Mouse (Mus musculus): ENCODE measurements around the gene Aqp12. TPM values are rescaled to one million over a fixed set of nuclear protein-coding genes. Genes with fewer than 3 reads are reported as not detected.
"Not testable (repeated sequence)": the region's sequence is repeated elsewhere in the genome, so short reads cannot be mapped to it uniquely, and the experiment has no call there.

Aqp12 gene
- not detected in 2 replicates for polyA plus RNA-seq (2016; fragmentation: Nextera tagmentation; extraction: Ambion mirVana)

DNA sequence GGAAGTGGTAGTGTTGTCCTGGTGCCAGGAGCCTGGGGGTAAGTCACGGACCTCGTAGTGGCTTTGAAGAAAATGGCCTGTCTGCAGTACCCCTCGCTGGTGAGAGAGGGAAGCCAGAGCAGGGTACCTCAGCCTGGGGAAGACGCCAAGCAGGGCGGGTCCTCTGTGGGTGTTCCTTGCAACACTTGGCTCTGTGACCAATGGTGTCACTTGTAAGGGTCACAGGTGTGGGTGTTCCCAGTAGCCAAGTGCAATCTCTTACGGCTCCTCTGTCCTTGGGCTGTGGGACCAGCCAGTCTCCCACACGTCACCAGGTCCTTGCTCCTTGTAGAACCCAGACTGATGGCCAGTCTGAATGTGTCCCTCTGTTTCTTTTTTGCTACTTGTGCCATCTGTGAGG lies at the start of gene Aqp12:
TSS of gene Aqp12 (plus strand) at position 274 of the 400 bp plus-strand sequence.
- Histone ChIP-seq H3K4me3 (no peak within 1 kb of the TSS), H3K27me3 (ENCODE audit: insufficient read depth, poor library complexity, severe bottlenecking) (peaks cover 12% of the 10 kb centered on the region; the same call in 1 of the 2 replicates), H3K4me1 (peaks cover 9% of the 10 kb centered on the region), H3K27ac (peak within 1 kb of the TSS; percentile 47; the same call in 1 of the 2 replicates), H3K36me3 (no peaks in the 10 kb centered on the region), H3K9me3 (no peaks in the 10 kb centered on the region)
- DNase-seq (ENCODE audit: low spot score) = no peak
- WGBS = 69% methylated on average over 7 of the region's 7 CpGs

DNA sequence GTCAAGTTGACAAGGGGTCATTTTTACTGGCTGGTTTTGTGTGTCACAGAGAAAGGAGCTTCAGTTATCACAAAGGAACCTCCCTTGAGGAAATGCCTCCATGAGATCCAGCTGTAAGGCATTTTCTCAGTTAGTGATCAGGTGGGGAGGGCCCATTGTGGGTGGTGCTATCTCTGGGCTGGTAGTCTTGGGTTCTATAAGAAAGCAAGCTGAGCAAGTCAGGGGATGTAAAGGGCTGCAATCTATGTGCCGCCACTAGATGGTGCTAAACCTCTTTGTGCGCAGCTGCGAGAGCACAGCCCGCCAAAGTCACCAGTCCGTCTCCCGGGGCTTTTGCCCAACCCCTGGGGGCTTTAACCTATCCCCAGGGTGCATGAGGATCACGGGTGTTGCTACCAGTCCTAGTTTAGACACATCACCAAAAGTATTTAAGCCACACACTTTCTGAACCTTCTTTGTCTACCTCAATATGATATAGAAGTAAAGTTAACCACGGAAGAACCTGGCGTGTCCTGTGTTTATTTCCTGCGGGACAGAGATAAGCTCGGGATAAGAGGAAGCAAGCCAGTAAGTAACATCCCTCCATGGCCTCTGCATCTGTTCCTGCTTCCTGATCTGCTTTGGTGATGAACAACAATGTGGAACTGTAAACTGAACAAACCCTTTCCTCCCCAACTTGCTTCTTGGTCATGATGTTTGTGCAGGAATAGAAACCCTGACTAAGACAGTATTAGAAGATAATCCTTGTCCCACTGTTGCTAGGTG lies 49.4 kb upstream of the Aqp12 start:
- not testable (repeated sequence) for DNase-seq (ENCODE audit: low spot score); H3K27ac ChIP-seq; H3K4me1 ChIP-seq; H3K36me3 ChIP-seq; H3K27me3 ChIP-seq (ENCODE audit: insufficient read depth, poor library complexity, severe bottlenecking); H3K9me3 ChIP-seq
- WGBS = 6% methylated on average over 11 of the region's 11 CpGs
- H3K4me3 ChIP-seq = peak overlapping the region; percentile 32; the same call in 1 of the 2 replicates

DNA sequence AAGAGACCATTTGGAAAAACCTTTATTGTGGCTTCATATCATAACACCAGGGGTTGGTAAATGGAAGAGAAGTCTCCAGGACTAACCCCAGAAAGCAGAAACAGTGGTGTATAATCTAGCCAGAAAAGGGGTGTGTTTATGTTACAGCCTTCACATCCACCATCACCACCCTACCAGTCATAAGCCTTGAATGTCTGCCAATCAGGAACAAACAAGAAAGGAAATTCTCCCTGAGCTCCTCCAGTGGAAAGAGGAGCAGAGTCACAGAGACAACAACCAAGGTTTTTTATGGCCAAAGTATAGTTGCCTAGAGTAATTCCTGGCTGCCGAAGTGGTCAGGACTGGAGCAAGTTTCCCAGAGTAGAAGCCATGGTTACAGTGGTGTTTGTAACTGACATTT lies 47.1 kb upstream of the Aqp12 start:
- no peak overlapping the region for H3K4me3 ChIP-seq
- DNase-seq (ENCODE audit: low spot score) = no peak
- H3K9me3 ChIP-seq = no peaks in the 10 kb centered on the region
- 87% methylated on average over 1 of the region's 1 CpGs for WGBS
- no peaks in the 10 kb centered on the region for H3K36me3 ChIP-seq
- no peaks in the 10 kb centered on the region for H3K4me1 ChIP-seq
- H3K27ac ChIP-seq = no peak overlapping the region
- no peaks in the 10 kb centered on the region for H3K27me3 ChIP-seq (ENCODE audit: insufficient read depth, poor library complexity, severe bottlenecking)

DNA sequence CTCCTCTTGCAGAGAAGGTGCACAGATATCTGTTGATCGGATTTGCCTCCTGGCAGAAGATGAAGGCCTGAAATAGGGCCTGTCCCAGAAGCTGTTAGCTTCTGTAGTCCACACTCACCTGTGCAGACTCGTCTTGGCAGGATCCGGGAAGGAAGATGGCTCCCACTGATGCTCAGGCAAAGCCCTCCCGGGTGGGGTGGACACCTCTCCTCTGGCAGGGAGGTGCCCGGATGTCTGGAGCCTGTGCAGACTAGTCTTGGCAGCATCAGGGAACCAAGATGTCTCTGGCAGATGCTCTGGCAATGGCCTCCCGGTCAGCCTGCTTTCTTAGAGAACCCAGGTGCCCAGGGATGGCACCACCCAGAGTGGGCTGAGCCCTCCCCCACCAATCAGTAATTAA lies 35.3 kb upstream of the Aqp12 start:
- not testable (repeated sequence) for H3K9me3 ChIP-seq; H3K27ac ChIP-seq; H3K4me3 ChIP-seq; H3K36me3 ChIP-seq; H3K27me3 ChIP-seq (ENCODE audit: insufficient read depth, poor library complexity, severe bottlenecking); DNase-seq (ENCODE audit: low spot score)
- peaks cover 28% of the 10 kb centered on the region for H3K4me1 ChIP-seq
- 87% methylated on average over 6 of the region's 6 CpGs for WGBS

DNA sequence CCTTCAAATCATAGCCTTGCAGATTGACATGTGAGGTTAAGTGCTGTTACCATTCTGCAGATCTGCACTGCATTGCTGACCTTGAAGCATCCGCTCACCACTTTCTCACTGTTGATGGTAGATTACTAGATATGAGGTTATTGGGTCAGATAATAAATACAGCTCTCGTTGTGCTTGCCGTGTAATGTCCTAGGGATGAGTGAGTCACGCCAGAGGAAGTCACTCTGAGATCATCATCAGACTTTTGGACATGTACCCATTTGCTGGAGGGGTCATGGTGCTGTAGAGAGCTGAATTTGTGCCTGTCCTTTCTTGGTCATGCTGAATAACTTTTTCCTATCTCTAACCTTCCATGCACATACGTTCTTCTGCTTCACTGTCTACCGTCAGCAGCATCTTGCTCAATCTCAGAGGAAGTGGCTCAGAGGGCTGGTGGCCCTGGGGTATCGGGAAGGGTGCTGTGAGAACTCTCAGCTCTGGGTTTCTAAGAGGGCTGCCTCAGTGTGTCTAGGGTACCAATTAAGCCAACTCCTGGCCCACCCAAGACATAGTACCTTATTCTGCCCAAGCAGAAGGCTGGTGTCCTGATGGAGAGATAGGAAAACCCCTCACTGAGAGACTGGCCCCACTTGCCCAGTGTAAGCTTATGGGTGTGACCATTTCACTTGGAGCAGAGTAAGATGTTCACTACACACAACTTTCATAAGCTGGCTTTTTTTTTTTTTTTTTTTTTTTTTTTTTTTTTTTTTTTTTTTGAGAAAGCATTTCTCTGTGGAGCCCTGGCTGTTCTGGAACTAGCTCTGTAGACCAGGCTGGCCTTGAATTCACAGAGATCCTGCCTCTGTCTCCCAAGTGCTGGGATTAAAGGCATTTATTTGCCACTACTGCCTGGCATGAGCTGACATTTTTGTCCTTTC lies 34.0 kb upstream of the Aqp12 start:
- H3K9me3 ChIP-seq = no peaks in the 10 kb centered on the region
- H3K27me3 ChIP-seq (ENCODE audit: insufficient read depth, poor library complexity, severe bottlenecking) = peaks cover 3% of the 10 kb centered on the region; the same call in 1 of the 2 replicates
- DNase-seq (ENCODE audit: low spot score) = no peak
- 75% methylated on average over 7 of the region's 7 CpGs for WGBS
- H3K27ac ChIP-seq = 0 out of 2 replicates have a peak overlapping the region, but pooled peaks have one; percentile 29
- H3K4me1 ChIP-seq = peaks cover 41% of the 10 kb centered on the region
- no peaks in the 10 kb centered on the region for H3K36me3 ChIP-seq
- H3K4me3 ChIP-seq = no peak overlapping the region

DNA sequence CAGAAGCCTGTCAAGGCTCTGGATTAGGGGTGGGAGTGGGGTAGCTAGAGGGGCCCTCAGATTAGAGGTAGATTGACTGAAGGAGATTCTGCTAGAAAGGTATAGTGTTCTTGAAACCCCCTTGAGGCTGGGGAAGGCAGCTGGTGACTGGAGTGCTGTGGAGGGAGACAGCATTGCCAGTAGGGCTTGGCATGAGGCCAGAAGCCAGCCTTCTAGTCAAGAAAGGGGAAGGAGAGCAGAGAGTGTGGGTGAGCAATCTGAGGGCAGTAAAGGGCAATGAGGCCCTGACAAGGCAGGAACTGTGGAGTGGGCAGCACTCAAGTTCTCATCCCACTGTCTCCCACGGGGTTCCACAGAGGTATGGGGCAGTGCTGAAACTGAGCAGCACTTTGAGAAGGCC lies 33.3 kb upstream of the Aqp12 start:
- no peak for DNase-seq (ENCODE audit: low spot score)
- Histone ChIP-seq H3K27ac (0 out of 2 replicates have a peak overlapping the region, but pooled peaks have one; percentile 29), H3K4me1 (peaks cover 46% of the 10 kb centered on the region), H3K27me3 (ENCODE audit: insufficient read depth, poor library complexity, severe bottlenecking) (peaks cover 11% of the 10 kb centered on the region), H3K4me3 (no peak overlapping the region), H3K9me3 (no peaks in the 10 kb centered on the region), H3K36me3 (no peaks in the 10 kb centered on the region)
- WGBS = 50% methylated on average over 1 of the region's 1 CpGs

DNA sequence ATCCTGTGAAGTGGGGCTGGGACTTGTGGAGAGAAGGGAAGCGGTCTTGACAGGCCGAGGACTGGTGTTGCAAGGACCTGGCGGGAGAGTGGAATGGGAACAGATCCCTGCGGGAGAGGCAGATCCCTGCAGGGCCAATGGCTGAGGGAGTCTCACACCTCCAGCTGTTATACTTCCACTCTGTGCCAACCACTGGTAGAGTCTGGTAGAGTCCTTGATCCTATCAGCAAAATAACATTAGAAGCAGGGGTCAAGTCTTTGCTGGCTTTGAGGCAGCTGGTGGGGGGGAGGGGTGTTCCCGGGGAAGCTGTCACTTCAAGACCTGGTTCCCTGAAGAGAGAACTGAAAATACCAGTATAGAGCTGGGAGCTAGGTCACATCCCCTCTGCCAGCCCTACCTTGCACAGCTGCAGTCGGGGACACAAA lies 30.0 kb upstream of the Aqp12 start:
- Histone ChIP-seq H3K9me3 (no peaks in the 10 kb centered on the region), H3K27me3 (ENCODE audit: insufficient read depth, poor library complexity, severe bottlenecking) (peaks cover 31% of the 10 kb centered on the region), H3K4me3 (no peak overlapping the region), H3K27ac (peak overlapping the region; percentile 56; the same call in 1 of the 2 replicates), H3K4me1 (peaks cover 69% of the 10 kb centered on the region), H3K36me3 (no peaks in the 10 kb centered on the region)
- DNase-seq (ENCODE audit: low spot score) = no peak
- WGBS = 14% methylated on average over 6 of the region's 6 CpGs

DNA sequence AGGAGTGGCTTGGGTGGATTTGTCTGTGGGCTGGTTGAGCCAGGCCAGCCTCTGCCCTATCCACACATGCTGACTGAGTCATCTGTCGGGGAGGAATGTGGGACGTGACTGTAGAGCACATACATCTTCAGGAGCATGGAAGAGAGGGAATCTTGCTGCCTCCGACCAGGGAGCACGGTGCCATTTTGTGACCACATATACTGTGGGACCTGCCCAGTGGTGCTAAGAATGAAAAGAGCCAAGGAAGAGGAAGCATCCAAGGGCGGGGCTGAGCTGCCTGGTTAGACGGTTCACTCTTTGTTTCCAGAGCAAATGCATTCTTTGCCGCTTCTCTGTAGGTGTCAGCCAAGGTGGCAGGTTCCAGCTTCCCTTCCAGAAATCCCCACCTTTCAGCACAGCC lies 27.5 kb upstream of the Aqp12 start:
- Histone ChIP-seq H3K4me3 (peak overlapping the region; percentile 24; the same call in 1 of the 2 replicates), H3K36me3 (no peaks in the 10 kb centered on the region), H3K27ac (0 out of 2 replicates have a peak overlapping the region, but pooled peaks have one; percentile 47), H3K4me1 (peaks cover 62% of the 10 kb centered on the region), H3K9me3 (no peaks in the 10 kb centered on the region), H3K27me3 (ENCODE audit: insufficient read depth, poor library complexity, severe bottlenecking) (peaks cover 31% of the 10 kb centered on the region)
- 25% methylated on average over 7 of the region's 7 CpGs for WGBS
- no peak for DNase-seq (ENCODE audit: low spot score)

DNA sequence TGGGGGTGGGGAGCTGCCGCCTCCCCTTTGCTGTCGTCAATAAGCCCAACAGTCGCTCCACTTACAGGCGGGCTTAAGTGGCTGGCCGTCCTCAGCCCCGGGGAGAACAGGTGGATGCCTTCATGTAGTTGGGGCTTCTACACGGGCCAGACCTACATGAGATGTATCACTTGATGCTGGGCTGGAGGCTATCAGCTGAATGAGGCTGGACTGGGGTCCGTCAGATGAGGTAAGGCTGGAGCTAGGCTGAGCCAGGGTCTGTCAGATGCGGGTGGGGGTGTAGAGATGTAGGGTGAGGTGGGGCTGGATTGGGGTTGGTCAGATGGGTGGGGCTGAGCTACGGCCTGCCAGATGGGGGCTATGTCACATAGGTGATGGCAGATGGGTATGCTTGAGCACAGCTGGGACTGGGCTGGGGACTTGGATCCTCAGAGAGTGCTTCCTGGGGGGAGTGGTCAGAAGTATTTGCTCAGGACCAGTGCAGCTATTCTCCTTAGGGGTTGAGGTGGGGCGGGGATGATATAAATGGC lies 27.0 kb upstream of the Aqp12 start:
- Histone ChIP-seq H3K9me3 (no peaks in the 10 kb centered on the region), H3K4me3 (peak overlapping the region; percentile 24; the same call in 1 of the 2 replicates), H3K36me3 (no peaks in the 10 kb centered on the region), H3K4me1 (peaks cover 57% of the 10 kb centered on the region), H3K27me3 (ENCODE audit: insufficient read depth, poor library complexity, severe bottlenecking) (peaks cover 31% of the 10 kb centered on the region), H3K27ac (peak overlapping the region; percentile 47; the same call in 1 of the 2 replicates)
- no peak for DNase-seq (ENCODE audit: low spot score)
- WGBS = 10% methylated on average over 11 of the region's 11 CpGs

DNA sequence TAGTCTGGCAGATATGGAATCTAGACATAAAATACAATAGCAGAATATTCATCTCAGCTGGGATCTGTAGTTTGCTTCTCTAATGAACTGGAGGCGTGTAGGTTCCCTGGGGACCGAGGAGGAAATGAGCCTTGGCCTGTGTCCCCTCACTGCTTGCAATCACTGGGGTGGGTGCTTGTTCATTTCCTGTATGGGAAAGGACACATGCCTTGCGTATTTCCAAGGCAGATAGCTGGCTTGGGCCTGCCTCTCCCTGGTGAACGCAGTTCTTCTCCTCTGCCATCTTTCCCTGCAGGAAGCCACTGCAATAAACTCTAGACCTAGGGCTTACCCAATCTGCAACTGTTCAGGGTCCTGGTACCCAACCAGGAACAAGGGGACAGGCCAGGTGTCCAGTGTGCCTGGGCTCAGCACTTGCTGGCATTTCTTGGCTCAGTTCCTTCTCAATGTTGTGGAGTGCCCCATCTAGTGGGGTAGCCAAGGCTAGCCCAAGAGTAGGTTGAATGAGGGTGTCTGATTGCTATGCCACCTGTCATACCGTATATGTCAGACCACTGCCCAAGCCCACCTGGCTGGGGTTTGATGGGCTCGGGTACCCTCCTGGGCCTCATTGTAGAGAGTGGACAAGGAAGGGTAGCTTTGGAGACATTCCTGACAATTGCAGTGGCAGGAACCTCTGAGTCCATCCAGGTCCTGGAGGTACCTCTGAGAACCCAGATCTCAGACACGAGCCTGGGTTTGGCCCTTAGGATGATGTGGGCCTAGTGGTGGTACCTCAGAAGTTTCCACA lies 24.9 kb upstream of the Aqp12 start:
- DNase-seq (ENCODE audit: low spot score) = no peak
- no peaks in the 10 kb centered on the region for H3K9me3 ChIP-seq
- 73% methylated on average over 7 of the region's 7 CpGs for WGBS

DNA sequence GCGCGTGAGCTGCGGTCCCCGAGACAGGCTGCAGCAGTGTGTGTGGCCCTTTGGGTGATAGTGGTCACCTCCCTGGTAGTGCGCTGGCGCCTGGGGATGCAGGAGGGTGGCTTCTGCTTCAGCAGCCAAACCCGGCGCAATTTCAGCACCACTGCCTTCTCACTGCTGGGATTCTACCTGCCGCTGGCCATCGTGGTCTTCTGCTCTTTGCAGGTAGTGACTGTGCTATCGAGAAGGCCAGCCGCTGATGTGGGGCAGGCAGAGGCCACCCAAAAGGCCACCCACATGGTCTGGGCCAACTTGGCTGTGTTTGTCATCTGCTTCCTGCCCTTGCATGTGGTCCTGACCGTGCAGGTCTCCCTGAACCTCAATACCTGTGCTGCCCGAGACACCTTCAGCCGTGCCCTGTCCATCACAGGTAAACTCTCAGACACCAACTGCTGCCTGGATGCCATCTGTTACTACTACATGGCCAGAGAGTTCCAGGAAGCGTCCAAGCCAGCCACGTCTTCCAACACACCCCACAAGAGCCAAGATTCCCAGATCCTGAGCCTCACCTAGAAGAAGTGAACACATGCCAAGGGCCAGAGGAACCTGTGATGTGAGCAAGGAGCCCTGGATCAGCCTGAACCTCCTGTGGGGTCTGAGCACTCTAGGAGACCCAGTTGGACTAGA lies 23.1 kb upstream of the Aqp12 start:
- H3K4me1 ChIP-seq = peaks cover 21% of the 10 kb centered on the region
- no peaks in the 10 kb centered on the region for H3K36me3 ChIP-seq
- WGBS = 89% methylated on average over 17 of the region's 17 CpGs
- no peak for DNase-seq (ENCODE audit: low spot score)
- no peak overlapping the region for H3K27ac ChIP-seq
- no peaks in the 10 kb centered on the region for H3K9me3 ChIP-seq
- H3K4me3 ChIP-seq = no peak overlapping the region
- peaks cover 19% of the 10 kb centered on the region for H3K27me3 ChIP-seq (ENCODE audit: insufficient read depth, poor library complexity, severe bottlenecking)

More for the DNA sequence above, 24.9 kb upstream of the Aqp12 start:
- Histone ChIP-seq H3K27me3 (ENCODE audit: insufficient read depth, poor library complexity, severe bottlenecking) (peaks cover 31% of the 10 kb centered on the region), H3K36me3 (no peaks in the 10 kb centered on the region), H3K27ac (no peak overlapping the region), H3K4me1 (peaks cover 37% of the 10 kb centered on the region), H3K4me3 (no peak overlapping the region)

Data from heart, embryonic 10.5 days (tissue).